Mouse (Mus musculus) urinary bladder, adult 18-20 months (tissue): ENCODE data around the gene Klhl6.
"Not testable (repeated sequence)": the region's sequence is repeated elsewhere in the genome, so short reads cannot be mapped to it uniquely, and the experiment has no call there.

Source experiments
- DNase-seq, 2 experiments: peaks; one replicate each; pipeline ENCODE4 v3.0.0; 2022; ENCODE audit warnings: low spot score in 2 of 2, mixed read lengths in 2 of 2

Gene Klhl6

DNA sequence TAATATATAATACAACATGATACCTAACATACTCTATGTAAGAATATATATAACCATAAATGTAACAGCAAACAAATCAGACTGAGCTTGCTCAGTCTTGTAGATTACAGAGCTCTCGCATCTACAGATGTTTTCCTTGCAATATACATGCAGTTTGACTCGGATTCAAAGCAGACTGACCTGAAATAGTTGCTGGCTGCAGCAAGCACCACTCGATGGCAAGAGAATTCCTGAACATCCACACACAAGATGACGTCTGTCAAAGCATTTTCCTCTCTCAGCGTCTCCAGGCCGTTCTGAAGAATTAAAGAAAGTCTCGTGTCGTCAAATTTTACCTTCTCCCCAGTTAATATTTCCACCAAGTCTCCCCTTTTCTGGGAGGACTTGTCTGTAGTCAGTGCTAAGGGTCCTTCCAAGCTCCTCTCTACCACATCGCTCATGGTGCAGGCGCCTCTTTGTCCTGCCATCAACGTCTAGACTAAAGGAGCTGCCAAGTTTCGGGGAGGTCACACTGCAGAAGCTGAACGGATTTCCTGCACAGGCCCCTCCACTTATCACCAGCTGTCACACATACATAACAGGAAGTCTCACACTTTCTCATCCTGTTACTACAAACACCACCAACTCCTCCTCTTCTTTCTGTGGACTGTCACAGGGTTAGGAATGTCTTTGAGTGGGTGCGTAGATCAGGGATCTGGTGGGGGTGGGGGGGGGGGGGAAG lies at the start of gene Klhl6:
TSS of gene Klhl6 (minus strand) at position 501 of the 721 bp plus-strand sequence.
- no peak for DNase-seq

- DNase-seq, result not testable (repeated sequence)
These were observed 44.4 kb upstream of the Klhl6 start for GRCm38 (mm10) chr16:20027241-20027640.

DNA sequence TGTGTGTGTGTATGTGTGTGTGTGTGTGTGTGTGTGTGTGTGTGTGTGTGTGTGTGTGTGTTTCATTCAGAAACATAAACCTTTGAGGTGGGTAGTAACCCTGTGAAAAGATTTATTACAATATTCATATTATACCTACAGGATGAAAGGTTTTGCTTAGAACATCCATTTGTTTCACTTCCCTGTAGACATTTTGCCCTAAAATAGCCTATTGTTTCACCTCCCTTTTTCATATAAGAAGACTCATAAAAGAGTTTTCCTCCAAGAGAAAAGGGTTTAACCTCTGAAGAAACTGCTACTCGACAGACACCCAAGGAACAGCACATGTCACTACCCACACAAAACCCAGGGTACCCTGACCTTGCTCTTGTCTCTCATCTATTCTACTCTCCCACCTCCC lies 40.0 kb upstream of the Klhl6 start:
- DNase-seq, result no peak

- no peak for DNase-seq
These were observed 39.0 kb upstream of the Klhl6 start for GRCm38 (mm10) chr16:20021848-20022247.

- no peak for DNase-seq
These were observed 29.8 kb upstream of the Klhl6 start for GRCm38 (mm10) chr16:20012647-20013046.

DNA sequence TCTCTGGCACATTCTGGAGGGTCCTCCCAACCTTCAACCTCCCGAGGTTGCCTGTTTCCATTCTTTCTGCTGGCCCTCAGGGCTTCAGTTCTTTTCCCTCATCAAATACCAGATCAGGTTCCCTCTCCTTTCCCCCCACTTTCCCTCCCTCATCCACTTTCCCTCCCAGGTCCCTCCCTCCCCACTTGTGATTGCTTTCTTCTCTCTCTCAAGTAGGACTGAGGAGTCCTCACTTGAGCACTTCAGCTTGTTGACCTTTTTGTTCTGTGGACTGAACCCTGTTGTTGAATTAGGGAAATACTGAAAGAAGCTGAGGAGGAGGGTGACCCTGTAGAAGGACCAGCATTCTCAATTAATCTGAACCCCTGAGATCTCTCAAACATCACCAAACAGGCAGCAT lies 23.2 kb upstream of the Klhl6 start:
- no peak for DNase-seq

DNA sequence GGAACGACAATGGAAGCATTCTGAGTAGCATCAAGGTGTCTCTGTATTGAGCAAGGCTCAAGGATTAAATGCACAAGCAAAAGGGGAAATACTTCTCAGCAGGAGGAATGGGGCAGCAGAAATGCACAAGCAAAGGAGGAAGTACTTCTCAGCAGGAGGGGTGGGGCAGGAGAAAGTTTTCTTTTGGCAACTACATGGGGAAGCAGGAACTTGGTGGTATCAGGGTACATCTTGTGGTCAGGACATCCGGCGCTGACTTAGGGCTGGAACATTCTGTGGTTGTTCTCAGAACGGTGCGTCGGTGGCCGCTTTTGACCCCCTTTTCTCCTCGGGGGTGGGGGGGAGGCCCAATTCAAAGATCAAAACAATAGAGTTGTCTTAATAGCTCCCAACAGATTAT lies 17.4 kb upstream of the Klhl6 start:
- DNase-seq, result not testable (repeated sequence)

DNA sequence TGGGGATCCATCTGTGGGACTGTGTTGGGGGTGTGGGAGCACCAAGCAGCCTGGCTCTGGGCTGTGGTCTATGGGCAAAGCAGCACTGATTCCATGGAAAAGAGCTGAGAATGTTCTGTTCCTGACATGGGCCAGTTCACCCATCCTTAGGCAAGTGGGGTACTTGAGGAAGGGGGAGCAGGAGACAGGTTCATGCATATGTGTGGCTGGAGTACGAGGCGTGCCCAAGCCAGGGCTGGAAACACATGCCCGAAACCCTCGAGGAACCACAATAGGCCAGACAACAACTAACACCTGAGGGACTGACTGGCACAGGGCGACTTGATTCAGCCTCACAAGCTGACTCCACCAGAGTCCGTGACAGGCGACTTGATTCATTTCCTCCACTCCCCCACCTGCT lies 14.8 kb upstream of the Klhl6 start:
- no peak for DNase-seq

- DNase-seq, result peak in 1 of 2 experiments; percentile 9
These were observed 14.1 kb upstream of the Klhl6 start for GRCm38 (mm10) chr16:19996913-19997312.

DNA sequence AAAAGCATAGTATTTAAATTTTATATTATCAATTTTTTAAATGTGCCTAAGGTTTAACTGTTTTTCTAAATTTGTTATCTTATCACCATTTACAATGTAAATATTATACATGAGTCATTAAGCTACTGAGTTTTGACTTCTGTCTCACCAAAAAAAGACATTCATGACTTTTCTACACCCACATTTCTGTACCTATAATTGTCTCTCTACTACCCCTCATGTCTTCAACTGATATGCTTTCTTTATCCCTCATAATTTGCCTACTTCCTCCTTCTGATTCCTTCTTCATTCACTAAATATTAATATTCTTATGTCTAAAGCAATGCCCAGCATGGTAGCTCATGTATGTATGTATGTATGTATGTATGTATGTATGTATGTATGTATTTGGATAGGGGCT lies 13.0 kb upstream of the Klhl6 start:
- no peak for DNase-seq

DNA sequence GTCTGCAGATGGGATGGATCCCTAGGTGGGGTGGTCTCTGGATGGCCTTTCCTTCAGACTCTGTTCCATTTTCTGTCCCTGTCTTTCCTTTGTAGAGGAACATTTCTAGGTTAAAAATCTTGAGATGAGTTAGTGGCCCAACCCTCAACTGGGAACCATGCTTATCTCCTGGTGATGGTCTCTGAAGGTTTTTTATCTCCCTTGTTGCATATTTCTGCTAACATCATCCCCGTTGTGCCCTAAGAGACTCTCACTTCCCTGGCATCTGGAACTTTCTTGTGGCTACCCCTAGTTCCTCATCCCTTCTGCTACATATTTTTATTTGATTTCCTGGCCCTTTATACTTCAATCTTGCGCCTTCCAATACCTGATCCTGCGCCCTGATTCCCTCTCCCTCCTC lies 10.4 kb upstream of the Klhl6 start:
- DNase-seq, result no peak

DNA sequence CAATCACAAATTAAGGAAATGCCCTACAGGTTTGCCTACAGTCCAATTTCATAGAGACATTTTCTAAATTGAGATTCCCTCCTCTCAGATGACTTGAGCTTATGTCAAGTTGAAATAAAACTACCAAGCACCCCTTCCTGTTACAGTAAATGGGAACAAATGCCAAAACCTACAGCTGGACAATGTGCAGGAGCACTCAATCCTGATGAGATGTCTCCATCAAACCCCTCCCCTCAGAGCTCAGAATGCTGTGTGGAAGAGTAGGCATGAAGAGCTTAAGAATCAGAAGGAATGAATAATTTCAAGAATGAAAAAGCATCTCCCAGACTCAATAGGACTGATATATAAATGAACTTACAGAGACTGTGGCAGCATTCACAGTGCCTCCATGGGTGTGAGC lies 7.7 kb upstream of the Klhl6 start:
- DNase-seq, result no peak

DNA sequence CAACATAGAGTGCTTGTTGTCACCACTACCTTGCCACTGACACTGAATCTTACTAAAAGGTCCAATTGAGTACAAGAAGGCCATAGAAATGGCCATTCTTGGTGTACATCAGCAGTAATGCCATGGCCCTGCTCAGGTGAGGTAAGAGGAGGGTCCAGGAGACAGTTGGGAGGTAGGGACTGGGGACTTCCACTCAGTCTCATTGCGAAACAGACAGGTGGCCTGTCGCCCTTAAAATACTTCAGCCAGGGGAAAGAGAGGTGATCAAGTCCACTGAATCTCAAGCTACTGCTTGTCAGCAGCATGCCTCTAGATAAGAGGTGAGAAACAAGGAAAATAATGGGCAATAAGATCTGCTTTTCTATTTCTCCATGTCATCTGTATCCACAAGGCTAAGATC lies 4.8 kb upstream of the Klhl6 start:
- no peak for DNase-seq

DNA sequence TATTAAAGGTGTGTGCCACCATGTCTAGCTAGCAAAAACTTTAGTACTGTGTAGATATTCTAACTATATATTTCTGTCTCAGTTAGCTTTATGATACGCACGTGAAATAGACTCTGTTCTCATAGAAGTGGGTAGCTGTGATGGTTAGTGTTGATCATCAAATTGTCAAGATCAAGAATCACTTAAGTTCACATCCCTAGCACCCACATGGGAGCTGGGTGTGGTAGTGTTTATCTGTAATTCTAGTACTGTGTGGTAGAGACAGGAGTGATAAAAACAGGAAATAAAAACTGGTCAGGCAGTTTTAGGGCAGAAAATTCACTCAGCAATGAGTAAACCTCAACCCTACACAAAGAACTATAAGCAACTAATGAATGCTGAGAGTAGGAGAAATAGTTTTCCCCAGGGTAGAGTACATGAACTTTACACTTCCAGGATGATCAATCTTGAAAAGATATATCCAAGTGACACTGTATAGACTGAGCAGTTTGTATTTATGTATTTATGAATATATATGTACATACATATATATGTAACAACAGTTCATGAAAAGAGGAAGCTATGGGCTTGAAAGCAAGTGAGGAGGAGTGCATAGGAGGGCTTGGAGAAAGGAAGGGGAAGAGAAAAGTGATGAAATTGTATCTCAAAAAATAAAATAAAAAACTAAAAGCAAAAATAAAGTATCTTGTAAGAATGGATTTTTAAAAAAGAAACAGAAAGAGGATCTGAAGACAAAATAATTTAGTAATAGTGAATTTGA lies 2.2 kb upstream of the Klhl6 start:
- no peak for DNase-seq

GRCm38 (mm10) chr16:19983559-19983958 lies 722 bp upstream of the Klhl6 start:
- no peak for DNase-seq

GRCm38 (mm10) chr16:19981684-19982083 lies 1.2 kb downstream of the Klhl6 start:
- no peak for DNase-seq

GRCm38 (mm10) chr16:19981006-19981405 lies 1.8 kb downstream of the Klhl6 start:
- no peak for DNase-seq

DNA sequence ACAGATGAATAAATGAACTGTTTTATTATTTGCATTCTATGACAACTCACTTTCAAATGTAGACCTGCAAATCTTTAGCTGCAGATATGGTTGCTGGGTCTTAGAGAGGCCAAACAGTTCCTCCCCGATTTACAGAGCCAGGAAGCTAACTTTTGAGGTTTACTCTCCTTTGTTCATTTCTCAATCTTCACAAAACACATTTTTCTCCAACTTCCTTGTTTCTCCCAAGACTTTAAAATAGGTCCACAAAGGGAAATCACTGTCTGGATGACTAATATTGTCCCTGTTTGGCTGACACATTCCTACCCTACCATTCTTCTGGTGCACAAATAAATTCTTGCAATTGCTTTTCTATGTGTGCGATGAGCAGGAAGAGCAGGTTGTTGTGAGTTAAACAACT lies 3.1 kb downstream of the Klhl6 start:
- DNase-seq, result no peak

GRCm38 (mm10) chr16:19977282-19977681 lies 5.6 kb downstream of the Klhl6 start:
- no peak for DNase-seq

DNA sequence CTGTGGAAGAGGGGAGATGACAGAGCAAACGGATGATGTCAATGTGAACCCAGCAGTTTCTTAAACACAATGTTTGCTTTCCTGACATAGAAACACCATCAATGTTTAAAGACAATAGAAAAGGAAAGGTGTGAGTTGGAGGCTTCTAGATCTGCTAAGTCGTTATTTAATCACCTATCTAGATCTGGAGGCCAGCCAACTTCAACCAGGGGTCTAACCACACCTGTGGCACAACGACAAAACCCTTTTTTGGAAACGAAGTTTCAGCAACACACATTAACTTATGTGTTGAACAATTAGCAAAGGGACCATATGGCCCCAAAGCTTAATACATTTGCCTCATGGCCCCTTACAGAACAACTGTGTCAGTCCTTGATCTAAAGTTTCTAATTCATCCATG lies 6.0 kb downstream of the Klhl6 start:
- DNase-seq, result no peak

DNA sequence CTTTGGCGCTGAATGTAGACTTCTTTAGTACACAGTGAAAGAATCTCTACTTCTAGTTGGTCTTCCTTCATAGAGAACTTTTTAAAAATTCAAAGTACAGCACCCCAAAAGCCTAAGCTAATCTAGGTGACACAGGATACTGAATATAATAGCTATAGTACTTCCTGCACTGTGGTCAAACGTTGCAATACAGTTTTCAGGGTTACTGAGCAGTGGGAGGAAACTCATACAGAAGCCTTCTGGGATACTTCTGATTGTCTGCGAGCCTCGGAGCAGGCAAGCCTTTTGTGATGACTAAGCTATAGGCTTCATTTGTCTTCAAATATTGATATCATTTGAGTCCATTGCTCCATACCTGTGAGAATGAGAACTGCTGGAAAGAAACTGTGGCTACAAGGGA lies 7.4 kb downstream of the Klhl6 start:
- no peak for DNase-seq

- DNase-seq, result no peak
These were observed 9.4 kb downstream of the Klhl6 start for GRCm38 (mm10) chr16:19973480-19973879.

DNA sequence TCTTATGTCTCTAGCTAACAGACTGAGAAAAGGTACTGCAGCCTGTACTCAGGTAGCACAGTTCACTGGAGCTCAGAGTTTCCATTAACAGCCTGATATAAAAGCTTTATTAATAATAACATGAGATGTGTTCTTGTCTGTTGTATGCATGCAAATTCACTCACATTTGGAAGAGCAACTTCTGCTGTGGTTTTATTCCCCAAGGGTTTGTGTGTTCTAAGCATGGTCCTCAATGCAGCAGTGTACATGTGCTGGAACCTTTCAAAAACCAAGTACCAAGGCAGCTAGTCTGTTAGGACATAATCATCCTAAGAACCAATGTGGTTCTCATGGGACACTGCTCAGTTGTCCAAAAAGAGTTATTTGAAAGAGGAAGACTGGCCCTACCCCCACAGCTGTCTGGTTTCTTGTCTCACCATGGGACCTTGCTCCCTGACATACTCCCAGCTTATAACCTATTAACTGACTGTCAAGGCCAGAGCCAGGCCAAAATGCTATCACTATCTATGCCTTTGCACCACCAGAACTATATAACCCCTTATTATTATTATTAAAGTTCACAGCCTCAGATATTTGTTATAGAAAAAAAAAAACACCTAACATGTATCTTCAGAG lies 10.0 kb downstream of the Klhl6 start:
- no peak for DNase-seq
